Mouse (Mus musculus) layer of hippocampus, adult 8-10 months (tissue): Measurements from ENCODE around the gene Urb2. TPM values are rescaled to one million over a fixed set of nuclear protein-coding genes. Genes with fewer than 3 reads are reported as not detected.

Experiments used
- DNase-seq, 2 experiments: peaks; one replicate each; pipeline ENCODE4 v3.0.0; 2022; ENCODE audit warnings: low spot score in 2 of 2
- microRNA-seq, 2 experiments: library from miRNA; unstranded; fragments of <30 nt; microRNA quantifications; one replicate each; pipeline ENCODE4 v1.2.0; 2022
- total RNA-seq, 4 experiments: library from RNA; stranded (reverse); gene quantifications; 2 replicates each; pipeline ENCODE4 v1.2.4; 2022

The Urb2 gene
- total RNA-seq, 4 experiments from 2014 or later, result 11.1 to 13.8 (median 12.6) TPM

DNA sequence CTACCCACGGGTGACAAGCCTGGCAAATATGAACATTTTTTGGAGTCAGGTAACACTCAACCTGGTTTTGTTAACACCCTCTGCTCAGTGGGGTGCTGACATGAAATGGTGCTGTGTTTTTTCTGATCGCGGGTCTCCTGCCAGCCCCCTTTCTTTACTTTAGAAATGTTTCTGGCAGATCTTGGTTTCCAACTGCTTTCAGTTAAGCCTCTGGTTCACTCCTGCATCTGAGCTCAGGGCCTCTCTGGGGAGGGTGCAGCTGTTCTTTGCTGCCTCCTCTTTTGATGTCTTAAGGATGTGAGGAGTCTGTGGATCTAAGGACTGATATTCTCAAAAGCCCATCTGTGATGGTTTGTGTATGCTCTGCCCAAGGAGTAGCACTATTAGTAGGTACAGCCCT lies 55.1 kb downstream of the Urb2 start:
- DNase-seq, result no peak

DNA sequence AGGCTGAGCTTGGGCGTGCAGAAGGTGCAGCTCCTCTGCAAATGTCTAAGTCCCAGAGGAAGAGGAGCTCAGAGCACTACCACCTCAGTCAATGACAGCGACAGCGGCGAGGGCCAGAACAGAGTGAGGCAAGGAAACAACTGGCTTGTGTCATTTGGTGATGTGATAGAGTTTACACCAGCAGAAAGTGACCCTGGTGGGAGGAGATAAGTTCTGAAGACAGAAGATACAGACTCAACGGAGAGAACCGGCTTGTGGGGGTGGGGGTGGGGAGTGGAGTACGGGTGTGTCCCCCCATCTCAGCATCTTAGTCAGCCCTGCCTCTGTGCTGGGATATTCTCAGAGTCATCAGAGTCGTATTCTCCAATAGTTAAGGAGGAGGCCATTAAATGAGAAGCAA lies 56.1 kb downstream of the Urb2 start:
- no peak for DNase-seq

DNA sequence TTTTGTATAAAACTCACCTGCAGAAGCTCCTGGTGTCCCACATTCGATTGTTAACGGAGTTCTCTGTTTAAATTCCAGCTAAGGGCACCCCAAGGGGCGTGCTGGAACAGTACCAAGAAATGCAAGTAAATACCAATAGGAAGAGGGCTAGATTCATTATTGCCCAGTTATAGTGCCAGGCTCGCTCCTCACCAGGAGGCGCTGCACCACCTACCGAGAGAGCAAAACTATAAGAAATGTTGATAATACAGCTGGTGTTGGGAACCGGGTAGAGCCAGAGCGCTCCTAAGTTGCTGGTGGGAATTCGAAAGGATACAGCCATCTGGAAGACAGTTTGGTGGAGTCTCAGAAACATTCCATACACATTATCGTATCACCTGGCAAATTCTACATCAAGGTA lies 56.7 kb downstream of the Urb2 start:
- peak in 1 of 2 experiments; percentile 14 for DNase-seq

DNA sequence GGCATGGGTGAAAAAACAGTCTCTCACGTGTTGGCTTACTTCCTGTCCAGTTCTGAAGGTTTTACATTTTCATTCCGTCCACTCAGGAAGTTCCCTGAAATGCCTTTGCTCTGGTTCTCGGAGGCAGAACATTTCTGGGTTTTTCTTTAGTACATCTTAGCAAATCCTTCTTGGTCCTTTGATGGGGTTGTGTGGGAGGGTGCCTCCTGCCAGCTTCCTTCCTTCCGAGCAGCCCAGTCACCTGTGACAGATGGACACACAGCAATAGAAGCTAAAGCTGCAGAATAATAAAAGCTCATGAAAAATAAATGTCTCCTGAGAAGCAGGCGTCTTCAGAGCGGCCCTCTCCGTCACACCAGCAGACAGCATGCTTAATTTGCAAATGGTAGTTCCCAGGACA lies 57.7 kb downstream of the Urb2 start:
- DNase-seq, result peak in 1 of 2 experiments; percentile 20

DNA sequence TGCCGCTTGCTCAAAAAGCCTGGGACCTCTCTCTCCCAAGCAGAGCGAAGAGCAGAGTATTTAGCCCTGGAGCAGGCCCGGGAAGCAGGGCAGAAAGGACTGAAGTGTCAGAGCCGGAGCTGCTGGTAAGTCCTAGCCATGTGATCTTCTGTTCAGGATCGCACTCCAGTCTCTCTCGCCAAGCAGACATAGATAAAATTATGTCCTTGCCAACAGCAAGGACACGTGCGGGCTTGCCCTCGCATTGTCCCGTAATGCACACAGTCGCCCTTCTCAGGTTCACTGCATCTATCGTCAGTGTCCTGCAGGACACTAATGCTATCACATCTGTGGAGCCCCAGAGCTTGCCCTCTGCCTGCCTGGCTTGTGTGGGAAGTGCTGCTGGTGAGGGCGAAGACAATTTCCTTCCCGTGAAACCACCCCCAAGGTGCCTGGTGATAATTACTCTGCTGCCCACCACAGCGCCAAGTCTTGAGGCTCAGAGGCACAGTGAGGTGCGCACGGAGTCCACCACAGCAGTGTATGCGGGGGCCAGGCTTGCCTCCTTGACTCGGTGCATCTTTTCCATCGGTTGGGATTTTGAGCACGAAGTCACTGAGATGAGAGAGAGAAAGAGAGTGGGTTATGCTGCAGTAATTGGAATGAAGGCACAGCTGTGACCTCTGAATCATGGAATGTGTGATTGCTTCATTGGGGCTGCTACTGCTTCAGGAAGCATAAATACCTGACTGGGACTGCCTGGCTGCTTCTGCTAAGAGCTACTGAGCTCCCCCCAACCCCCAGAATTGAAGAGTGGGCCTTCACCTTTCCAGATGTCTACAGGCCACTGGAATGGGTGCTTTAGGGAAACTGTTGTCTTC lies 59.4 kb downstream of the Urb2 start:
- DNase-seq, result no peak

DNA sequence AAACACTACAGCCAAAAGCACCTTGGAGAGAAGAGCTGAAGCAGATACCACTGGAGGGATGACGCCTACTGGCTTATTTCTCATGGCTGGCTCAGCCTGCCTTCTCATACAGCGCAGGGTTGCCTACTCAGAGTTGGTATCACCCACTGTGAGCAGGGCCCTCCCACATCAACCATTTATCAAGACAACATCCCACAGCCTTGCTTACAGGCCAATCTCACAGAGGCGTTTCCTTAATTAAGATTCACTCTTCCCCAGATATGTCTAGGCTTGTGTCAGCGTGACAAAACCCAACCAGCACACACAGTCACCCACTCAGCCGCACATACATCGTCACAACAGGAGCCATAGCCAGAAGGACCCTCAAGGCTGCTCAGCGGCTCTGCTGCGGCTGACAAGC lies 61.3 kb downstream of the Urb2 start:
- no peak for DNase-seq

DNA sequence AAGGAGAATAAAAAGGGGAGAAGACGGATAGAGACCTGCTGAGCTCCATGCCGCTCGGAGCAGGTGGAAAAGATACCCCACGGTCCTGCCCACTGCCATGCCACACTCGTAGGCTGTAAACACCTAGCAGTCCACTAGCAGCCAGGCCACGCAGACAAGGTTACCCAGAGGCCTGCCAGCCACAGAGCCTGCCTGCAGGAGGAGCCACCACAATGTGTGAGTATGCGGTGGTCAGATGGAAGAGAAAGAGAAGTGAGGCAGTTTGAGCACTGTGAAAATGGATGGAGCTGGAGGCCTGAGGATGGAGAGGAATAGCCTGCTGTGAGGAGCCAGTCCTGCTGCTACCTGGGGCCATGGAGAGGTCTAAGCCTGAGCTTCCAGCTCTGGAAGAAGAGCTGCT lies 62.3 kb downstream of the Urb2 start:
- no peak for DNase-seq

DNA sequence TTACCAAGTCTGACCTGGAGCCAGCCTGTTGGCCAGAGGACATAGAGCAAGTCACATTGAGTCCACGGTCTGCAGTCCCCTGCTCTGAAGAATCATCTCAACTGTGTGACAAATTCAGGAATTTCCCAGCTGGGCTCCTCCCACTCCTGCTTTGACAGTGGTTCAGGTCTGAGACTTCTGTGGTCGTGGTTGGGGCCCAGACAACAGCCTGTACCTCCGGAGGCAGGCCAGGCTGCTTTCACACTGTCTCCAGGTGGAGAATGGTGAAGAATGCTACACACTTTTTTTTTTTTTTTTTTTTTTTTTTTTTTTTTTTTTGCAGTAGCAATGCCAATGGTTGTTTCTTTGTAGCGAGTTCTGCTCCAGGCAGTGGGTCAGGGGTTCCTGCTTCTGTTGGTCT lies 64.4 kb downstream of the Urb2 start:
- DNase-seq, result no peak

DNA sequence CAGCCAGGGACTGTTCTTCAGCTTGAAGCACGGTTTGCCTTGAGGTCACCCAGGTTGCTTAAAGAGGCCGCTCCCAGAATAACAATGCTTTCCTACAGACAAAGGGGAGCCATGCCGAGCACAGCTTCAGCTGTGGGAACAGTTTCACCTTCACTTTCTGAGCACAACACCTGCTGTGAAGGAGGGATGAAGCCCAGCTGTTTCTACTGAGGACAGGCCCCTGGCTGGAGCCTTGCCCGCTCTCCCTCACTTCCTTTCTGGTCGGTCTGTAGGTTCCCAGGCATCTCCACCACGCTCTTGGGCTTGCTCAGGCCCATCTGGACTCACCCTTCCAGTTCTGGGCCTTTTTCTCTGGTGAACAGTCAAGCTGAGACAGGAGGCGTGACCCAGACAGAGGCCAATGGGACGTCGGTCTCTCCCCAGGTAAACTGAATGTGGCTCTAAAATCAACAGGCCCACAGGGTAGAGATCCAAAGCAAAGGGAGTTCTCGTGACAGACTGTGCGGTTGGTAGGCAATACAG lies 66.8 kb downstream of the Urb2 start:
- DNase-seq, result no peak

DNA sequence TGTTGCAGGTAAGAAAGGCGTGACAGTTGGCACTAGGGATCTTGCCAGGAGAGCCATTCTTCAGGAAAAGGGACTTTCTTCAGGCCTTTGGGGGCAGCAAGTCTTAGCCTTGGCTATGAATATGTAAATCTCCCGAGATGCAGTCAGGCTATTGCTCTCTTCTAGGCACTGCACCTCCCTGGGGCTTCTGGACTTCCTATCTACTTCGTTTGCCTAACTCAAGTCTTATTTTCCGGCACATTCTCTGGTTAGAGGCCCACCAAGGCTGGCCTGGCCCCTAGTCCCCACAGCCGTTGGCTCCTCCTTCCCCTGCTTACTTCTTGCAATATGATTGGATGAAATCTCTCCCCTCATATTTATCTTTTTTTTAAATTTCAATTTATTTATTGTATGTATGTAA lies 67.7 kb downstream of the Urb2 start:
- no peak for DNase-seq

DNA sequence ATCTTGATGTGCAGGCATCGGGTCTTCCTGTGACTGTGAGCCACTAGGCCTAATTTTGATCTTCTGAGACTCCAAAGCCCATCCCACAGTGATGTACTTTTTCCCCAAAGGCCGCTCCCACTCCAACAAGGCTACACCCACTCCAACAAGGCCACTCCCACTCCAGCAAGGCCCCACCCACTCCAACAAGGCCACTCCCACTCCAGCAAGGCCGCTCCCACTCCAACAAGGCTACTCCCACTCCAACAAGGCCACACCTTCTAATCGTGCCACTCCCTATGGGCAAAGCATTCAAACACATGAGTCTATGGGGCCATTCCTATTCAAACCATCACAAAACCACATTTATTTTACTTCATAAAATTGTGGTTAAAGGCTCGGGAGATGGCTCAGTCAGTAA lies 69.2 kb downstream of the Urb2 start:
- DNase-seq, result no peak

Small RNA genes lying within 50 kb of the gene (microRNA-seq; reads per million reads assigned to microRNA genes)
- gene Mir1967, result 0 reads per million in 2 experiments

Other genes with a start within 250 kb of the Urb2 start
- gene Rab4a, start 215.5 kb upstream of the Urb2 start, total RNA-seq, result 10 to 100 TPM; 42.9 to 44.6 (median 43.4) TPM
- gene Ccsap, start 161.3 kb upstream of the Urb2 start, total RNA-seq, result 10 to 100 TPM; 52.3 to 55.6 (median 53.4) TPM
- 1 to 10 TPM; 5.7 to 9.3 (median 7.2) TPM for gene Acta1, start 126.8 kb upstream of the Urb2 start, total RNA-seq
- 10 to 100 TPM; 23.0 to 24.4 (median 24.1) TPM for gene Nup133, start 72.2 kb upstream of the Urb2 start, total RNA-seq
- gene Abcb10, start 38.4 kb upstream of the Urb2 start, total RNA-seq, result 10 to 100 TPM; 17.6 to 20.3 (median 18.6) TPM
- gene Taf5l, start 111 bp upstream of the Urb2 start, total RNA-seq, result 10 to 100 TPM; 20.2 to 22.4 (median 21.2) TPM
- gene Galnt2, start 209.9 kb downstream of the Urb2 start, total RNA-seq, result 10 to 100 TPM; 33.7 to 48.5 (median 40.8) TPM